ENCODE assay signal across 13 mouse cellular contexts in the genomic region with DNA sequence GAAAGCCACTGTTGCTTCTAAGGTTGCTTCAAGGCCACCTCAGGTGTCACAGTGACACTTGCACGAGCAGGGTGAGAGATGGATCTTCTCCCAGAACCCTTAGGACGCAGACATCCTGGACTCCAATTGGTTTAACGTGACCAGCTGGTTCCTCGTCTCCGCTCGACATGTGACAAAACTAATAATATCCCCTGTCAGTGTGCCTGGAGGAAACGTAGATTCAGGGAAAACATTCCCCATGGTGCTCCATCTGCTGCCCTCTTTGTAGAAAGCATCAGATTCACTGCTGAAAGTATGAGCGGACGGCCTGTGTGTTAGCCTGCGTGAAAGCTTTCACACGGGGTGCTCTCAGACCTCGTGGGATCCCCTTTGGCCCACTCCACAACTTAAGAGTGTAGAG.
A peak's percentile ranks its signal among the peaks of the same experiment; 100 is the strongest.
DNase-seq lines count a peak whose midpoint lies in the region; ATAC-seq and TF ChIP-seq lines count a peak whose summit lies in the region.
"Had no signal": no experiment of that assay in that cellular context is flagged by ENCODE, and none has a peak within 500 bp of the region (broad histone marks: within the 10 kb centered on the region; RNA-seq: fewer than 3 reads in every experiment).

No protein-coding gene starts in this region.

- 0 out of 2 replicates have a peak, but pooled peaks have one; percentile 24 for TF ChIP-seq CTCF in midbrain, postnatal 0 days (IDR thresholded peaks at IDR 0.05)
- TF ChIP-seq CTCF in left cerebral cortex, adult 2 months (IDR thresholded peaks at IDR 0.05) = peak; percentile 5; the same call in 1 of the 2 replicates

- no peaks in the 10 kb centered on the region for H3K27me3 ChIP-seq in midbrain, postnatal 0 days (ENCODE audit: insufficient read depth, low read length)
- H3K27me3 ChIP-seq in midbrain, embryonic 15.5 days (replicated peaks) = no peaks in the 10 kb centered on the region
- H3K27me3 ChIP-seq: embryonic facial prominence, embryonic 12.5 days had no signal

- H3K4me1 ChIP-seq in midbrain, postnatal 0 days (ENCODE audit: insufficient read depth, low read length) = no peaks in the 10 kb centered on the region
- H3K4me1 ChIP-seq in midbrain, embryonic 15.5 days = no peaks in the 10 kb centered on the region
- H3K4me1 ChIP-seq: embryonic facial prominence, embryonic 12.5 days; heart, embryonic 10.5 days had no signal

- H3K4me3 ChIP-seq in midbrain, postnatal 0 days (ENCODE audit: low read depth, low read length) = no peak overlapping the region
- H3K4me3 ChIP-seq in midbrain, embryonic 15.5 days = no peak overlapping the region
- H3K4me3 ChIP-seq in left cerebral cortex, adult 2 months = no peak overlapping the region
- H3K4me3 ChIP-seq: embryonic facial prominence, embryonic 12.5 days; heart, embryonic 10.5 days had no signal

- no peak overlapping the region for H3K4me2 ChIP-seq in midbrain, postnatal 0 days (ENCODE audit: low read depth, low read length, poor library complexity, severe bottlenecking)
- H3K4me2 ChIP-seq in midbrain, embryonic 15.5 days = no peak overlapping the region
- H3K4me2 ChIP-seq: embryonic facial prominence, embryonic 12.5 days had no signal

- H3K27ac ChIP-seq in midbrain, postnatal 0 days (ENCODE audit: low read depth, low read length) = no peak overlapping the region
- no peak overlapping the region for H3K27ac ChIP-seq in midbrain, embryonic 15.5 days
- H3K27ac ChIP-seq in left cerebral cortex, adult 2 months = no peak overlapping the region
- H3K27ac ChIP-seq: embryonic facial prominence, embryonic 12.5 days; heart, embryonic 10.5 days had no signal

- H3K9ac ChIP-seq in midbrain, postnatal 0 days (replicated peaks; ENCODE audit: low read length, poor library complexity, severe bottlenecking) = no peak overlapping the region
- no peak overlapping the region for H3K9ac ChIP-seq in midbrain, embryonic 15.5 days
- H3K9ac ChIP-seq: embryonic facial prominence, embryonic 12.5 days had no signal

- peak; percentile 44; the same call in 1 of the 2 replicates for ATAC-seq in midbrain, postnatal 0 days (ENCODE audit: low FRiP score)
- ATAC-seq in midbrain, embryonic 15.5 days (replicated peaks) = no peak
- ATAC-seq: midbrain, embryonic 16.5 days had no signal

- peak; percentile 82 for DNase-seq in midbrain, postnatal 0 days (ENCODE audit: low spot score)
- peak; percentile 29 to 41 for DNase-seq in frontal cortex, adult 2 months (ENCODE audit: extremely low spot score in 1 of 2, low spot score in 1 of 2)
- peak in 1 of 2 experiments; percentile 10 for DNase-seq in left cerebral cortex, adult 2 months (ENCODE audit: extremely low spot score in 1 of 2, low spot score in 2 of 2)
- DNase-seq in lung, adult 18-20 months = no peak
- DNase-seq in natural killer cell, adult 2 months (ENCODE audit: low spot score in 2 of 2) = no peak
- DNase-seq in urinary bladder, postnatal 25 days (ENCODE audit: low spot score) = no peak
- DNase-seq: adrenal gland, adult 8-10 months; kidney, postnatal 14 days; thymus, postnatal 4 days had no signal

- no peaks in the 10 kb centered on the region for H3K36me3 ChIP-seq in midbrain, postnatal 0 days (ENCODE audit: insufficient read depth, low read length)
- no peaks in the 10 kb centered on the region for H3K36me3 ChIP-seq in midbrain, embryonic 15.5 days (replicated peaks)
- H3K36me3 ChIP-seq: embryonic facial prominence, embryonic 12.5 days; heart, embryonic 10.5 days had no signal

- no peaks in the 10 kb centered on the region for H3K9me3 ChIP-seq in midbrain, postnatal 0 days (ENCODE audit: low read length)
- no peaks in the 10 kb centered on the region for H3K9me3 ChIP-seq in midbrain, embryonic 15.5 days
- H3K9me3 ChIP-seq: embryonic facial prominence, embryonic 12.5 days; heart, embryonic 10.5 days had no signal

- WGBS in midbrain, postnatal 0 days = 74% methylated on average over 12 of the region's 12 CpGs
- 72% methylated on average over 12 of the region's 12 CpGs for WGBS in midbrain, embryonic 15.5 days

- intact Hi-C loops in left cerebral cortex, adult 2 months (cut with DNase I) = no loop called here

Comparison
In these comparisons a context has a peak if more than half of its experiments do, and no peak if none do; other contexts are left out.
1. DNase-seq: peak in midbrain, postnatal 0 days (single experiment) and frontal cortex, adult 2 months (2 of 2); none in lung, adult 18-20 months (0 of 2), natural killer cell, adult 2 months (0 of 2) and urinary bladder, postnatal 25 days (single experiment).